Mouse (Mus musculus): ENCODE data around the gene Frmd5. TPM values are rescaled to one million over a fixed set of nuclear protein-coding genes. Genes with fewer than 3 reads are reported as not detected.

Frmd5 gene
- polyA plus RNA-seq, 1 experiment from 2014 or later = 33.9 TPM

- Histone ChIP-seq H3K27me3 (replicated peaks) (no peaks in the 10 kb centered on the region), H3K4me2 (no peak overlapping the region), H3K9me3 (no peaks in the 10 kb centered on the region), H3K4me3 (no peak overlapping the region), H3K36me3 (replicated peaks) (no peaks in the 10 kb centered on the region), H3K9ac (no peak overlapping the region), H3K27ac (no peak overlapping the region), H3K4me1 (peaks cover 10% of the 10 kb centered on the region; the same call in 1 of the 2 replicates)
- 91% methylated on average over 8 of the region's 8 CpGs for WGBS
- no peak for ATAC-seq (replicated peaks)
Observed at GRCm38 (mm10) chr2:121758258-121758657, 48.6 kb downstream of the Frmd5 start.

- Histone ChIP-seq H3K9ac (no peak overlapping the region), H3K9me3 (no peaks in the 10 kb centered on the region), H3K27me3 (replicated peaks) (no peaks in the 10 kb centered on the region), H3K4me3 (no peak overlapping the region), H3K27ac (no peak overlapping the region), H3K36me3 (replicated peaks) (no peaks in the 10 kb centered on the region), H3K4me2 (no peak overlapping the region), H3K4me1 (peaks cover 10% of the 10 kb centered on the region; the same call in 1 of the 2 replicates)
- 95% methylated on average over 1 of the region's 1 CpGs for WGBS
- no peak for ATAC-seq (replicated peaks)
Observed at GRCm38 (mm10) chr2:121756336-121756735, 50.6 kb downstream of the Frmd5 start.

GRCm38 (mm10) chr2:121755056-121755455 lies 51.8 kb downstream of the Frmd5 start:
- no peak overlapping the region for H3K9ac ChIP-seq
- no peak overlapping the region for H3K4me2 ChIP-seq
- H3K4me1 ChIP-seq = peaks cover 10% of the 10 kb centered on the region; the same call in 1 of the 2 replicates
- no peak; the same call in 1 of the 2 replicates for ATAC-seq (replicated peaks)
- 12% methylated on average over 6 of the region's 6 CpGs for WGBS
- no peaks in the 10 kb centered on the region for H3K27me3 ChIP-seq (replicated peaks)
- H3K36me3 ChIP-seq (replicated peaks) = no peaks in the 10 kb centered on the region
- H3K27ac ChIP-seq = 0 out of 2 replicates have a peak overlapping the region, but pooled peaks have one; percentile 13
- no peak overlapping the region for H3K4me3 ChIP-seq
- no peaks in the 10 kb centered on the region for H3K9me3 ChIP-seq

- H3K27ac ChIP-seq = no peak overlapping the region
- no peak for ATAC-seq (replicated peaks)
- H3K9ac ChIP-seq = no peak overlapping the region
- H3K4me3 ChIP-seq = no peak overlapping the region
- H3K4me2 ChIP-seq = no peak overlapping the region
- no peaks in the 10 kb centered on the region for H3K9me3 ChIP-seq
- no peaks in the 10 kb centered on the region for H3K27me3 ChIP-seq (replicated peaks)
- no peaks in the 10 kb centered on the region for H3K36me3 ChIP-seq (replicated peaks)
- peaks cover 5% of the 10 kb centered on the region; the same call in 1 of the 2 replicates for H3K4me1 ChIP-seq
- 81% methylated on average over 6 of the region's 6 CpGs for WGBS
Observed at GRCm38 (mm10) chr2:121750121-121750520, 56.8 kb downstream of the Frmd5 start.

GRCm38 (mm10) chr2:121741151-121741550 lies 65.7 kb downstream of the Frmd5 start:
- Histone ChIP-seq H3K9ac (no peak overlapping the region), H3K27ac (no peak overlapping the region), H3K4me3 (no peak overlapping the region), H3K4me1 (no peaks in the 10 kb centered on the region), H3K36me3 (replicated peaks) (no peaks in the 10 kb centered on the region), H3K9me3 (no peaks in the 10 kb centered on the region), H3K4me2 (no peak overlapping the region), H3K27me3 (replicated peaks) (no peaks in the 10 kb centered on the region)
- WGBS = 100% methylated on average over 2 of the region's 2 CpGs
- ATAC-seq (replicated peaks) = no peak

- no peak for ATAC-seq (replicated peaks)
- 88% methylated on average over 4 of the region's 4 CpGs for WGBS
Observed at GRCm38 (mm10) chr2:121739410-121739809, 67.5 kb downstream of the Frmd5 start.

GRCm38 (mm10) chr2:121733426-121733825 lies 73.5 kb downstream of the Frmd5 start:
- no peak for ATAC-seq (replicated peaks)
- Histone ChIP-seq H3K27ac (no peak overlapping the region), H3K4me3 (no peak overlapping the region), H3K9ac (no peak overlapping the region), H3K36me3 (replicated peaks) (no peaks in the 10 kb centered on the region), H3K4me1 (peaks cover 3% of the 10 kb centered on the region; the same call in 1 of the 2 replicates), H3K9me3 (no peaks in the 10 kb centered on the region), H3K4me2 (no peak overlapping the region), H3K27me3 (replicated peaks) (no peaks in the 10 kb centered on the region)
- 44% methylated on average over 7 of the region's 7 CpGs for WGBS

More at GRCm38 (mm10) chr2:121739410-121739809, 67.5 kb downstream of the Frmd5 start:
- Histone ChIP-seq H3K27me3 (replicated peaks) (no peaks in the 10 kb centered on the region), H3K27ac (no peak overlapping the region), H3K9ac (no peak overlapping the region), H3K36me3 (replicated peaks) (no peaks in the 10 kb centered on the region), H3K9me3 (no peaks in the 10 kb centered on the region), H3K4me3 (no peak overlapping the region), H3K4me2 (no peak overlapping the region), H3K4me1 (no peaks in the 10 kb centered on the region)

- Histone ChIP-seq H3K4me1 (peaks cover 3% of the 10 kb centered on the region; the same call in 1 of the 2 replicates), H3K27ac (no peak overlapping the region), H3K9me3 (no peaks in the 10 kb centered on the region), H3K4me3 (no peak overlapping the region), H3K27me3 (replicated peaks) (no peaks in the 10 kb centered on the region), H3K4me2 (no peak overlapping the region), H3K9ac (no peak overlapping the region), H3K36me3 (replicated peaks) (no peaks in the 10 kb centered on the region)
- no peak for ATAC-seq (replicated peaks)
- WGBS = 94% methylated on average over 11 of the region's 11 CpGs
Observed at GRCm38 (mm10) chr2:121730486-121730885, 76.4 kb downstream of the Frmd5 start.

GRCm38 (mm10) chr2:121728907-121729575 lies 77.8 kb downstream of the Frmd5 start:
- Histone ChIP-seq H3K9ac (no peak overlapping the region), H3K4me1 (peaks cover 3% of the 10 kb centered on the region), H3K36me3 (replicated peaks) (no peaks in the 10 kb centered on the region), H3K9me3 (no peaks in the 10 kb centered on the region), H3K4me2 (no peak overlapping the region), H3K4me3 (no peak overlapping the region), H3K27me3 (replicated peaks) (no peaks in the 10 kb centered on the region), H3K27ac (no peak overlapping the region)
- ATAC-seq (replicated peaks) = no peak
- 70% methylated on average over 9 of the region's 9 CpGs for WGBS

GRCm38 (mm10) chr2:121724866-121725265 lies 82.0 kb downstream of the Frmd5 start:
- Histone ChIP-seq H3K9me3 (no peaks in the 10 kb centered on the region), H3K9ac (no peak overlapping the region), H3K4me3 (no peak overlapping the region), H3K27ac (no peak overlapping the region), H3K4me2 (no peak overlapping the region), H3K36me3 (replicated peaks) (no peaks in the 10 kb centered on the region), H3K4me1 (no peaks in the 10 kb centered on the region; the same call in 1 of the 2 replicates), H3K27me3 (replicated peaks) (no peaks in the 10 kb centered on the region)
- 83% methylated on average over 4 of the region's 4 CpGs for WGBS
- ATAC-seq (replicated peaks) = no peak

- Histone ChIP-seq H3K4me1 (peaks cover 3% of the 10 kb centered on the region), H3K4me3 (no peak overlapping the region), H3K9ac (no peak overlapping the region), H3K36me3 (replicated peaks) (no peaks in the 10 kb centered on the region), H3K27ac (no peak overlapping the region), H3K4me2 (no peak overlapping the region), H3K27me3 (replicated peaks) (no peaks in the 10 kb centered on the region), H3K9me3 (no peaks in the 10 kb centered on the region)
- WGBS = 88% methylated on average over 8 of the region's 8 CpGs
- ATAC-seq (replicated peaks) = no peak
Observed at GRCm38 (mm10) chr2:121723796-121724195, 83.1 kb downstream of the Frmd5 start.

- no peak overlapping the region for H3K4me3 ChIP-seq
- H3K9ac ChIP-seq = no peak overlapping the region
- no peaks in the 10 kb centered on the region for H3K27me3 ChIP-seq (replicated peaks)
- no peaks in the 10 kb centered on the region for H3K36me3 ChIP-seq (replicated peaks)
- ATAC-seq (replicated peaks) = no peak
- no peak overlapping the region for H3K4me2 ChIP-seq
- no peak overlapping the region for H3K27ac ChIP-seq
- H3K4me1 ChIP-seq = peaks cover 19% of the 10 kb centered on the region
- no peaks in the 10 kb centered on the region for H3K9me3 ChIP-seq
- 53% methylated on average over 6 of the region's 6 CpGs for WGBS
Observed at GRCm38 (mm10) chr2:121719000-121719399, 87.9 kb downstream of the Frmd5 start.

- Histone ChIP-seq H3K4me1 (peaks cover 20% of the 10 kb centered on the region), H3K9ac (no peak overlapping the region), H3K4me2 (no peak overlapping the region), H3K9me3 (no peaks in the 10 kb centered on the region), H3K36me3 (replicated peaks) (no peaks in the 10 kb centered on the region), H3K4me3 (no peak overlapping the region), H3K27ac (no peak overlapping the region), H3K27me3 (replicated peaks) (no peaks in the 10 kb centered on the region)
- no peak for ATAC-seq (replicated peaks)
- WGBS = 36% methylated on average over 3 of the region's 3 CpGs
Observed at GRCm38 (mm10) chr2:121717133-121717532, 89.8 kb downstream of the Frmd5 start.
